Mouse (Mus musculus) heart, embryonic 16.5 days (tissue): Measurements from ENCODE around the gene Tsfm. TPM values are rescaled to one million over a fixed set of nuclear protein-coding genes. Genes with fewer than 3 reads are reported as not detected.
A peak's percentile ranks its signal among the peaks of the same experiment; 100 is the strongest.

Experiments
- ATAC-seq: fragments of 200-750 bp; cut with Nextera tagmentation; replicated peaks from 2 replicates; pipeline ENCODE4 v1.8.0; 2017; ENCODE audit warnings: moderate number of reproducible peaks; ENCODE audit not compliant: insufficient read depth, low FRiP score; ENCODE audit errors: extremely low read depth
- H3K27ac ChIP-seq: fragments of 300-500 bp; sonication (generic); 2 replicates; pipeline ENCODE4 v1.5.1; 2014; ENCODE audit warnings: mild to moderate bottlenecking, low read length, control low read depth, moderate library complexity
- H3K27me3 ChIP-seq: fragments of 300-500 bp; sonication (generic); 2 replicates; pipeline ENCODE4 v1.6.1; 2014; ENCODE audit warnings: low read length, mixed read lengths; ENCODE audit not compliant: control insufficient read depth, insufficient read depth
- H3K36me3 ChIP-seq: fragments of 300-500 bp; sonication (generic); 2 replicates; pipeline ENCODE4 v1.6.1; 2014; ENCODE audit not compliant: control insufficient read depth, insufficient read depth
- H3K4me1 ChIP-seq: fragments of 300-500 bp; sonication (generic); 2 replicates; pipeline ENCODE4 v1.6.1; 2014; ENCODE audit warnings: low read length, mixed read lengths; ENCODE audit not compliant: control insufficient read depth, insufficient read depth
- H3K4me2 ChIP-seq: fragments of 300-500 bp; sonication (generic); 2 replicates; pipeline ENCODE4 v1.6.1; 2014; ENCODE audit warnings: low read depth, mild to moderate bottlenecking, control low read depth, low read length
- H3K4me3 ChIP-seq: fragments of 300-500 bp; sonication (generic); 2 replicates; pipeline ENCODE4 v1.5.1; 2014; ENCODE audit warnings: mild to moderate bottlenecking, control low read depth, low read length
- H3K9ac ChIP-seq: fragments of 300-500 bp; sonication (generic); 2 replicates; pipeline ENCODE4 v1.6.1; 2014; ENCODE audit warnings: low read length, control low read depth
- H3K9me3 ChIP-seq: fragments of 300-500 bp; sonication (generic); replicated peaks from 2 replicates; pipeline ENCODE4 v1.6.1; 2016; ENCODE audit warnings: low read length; ENCODE audit not compliant: control insufficient read depth
- WGBS: fragments of 180-500 bp; shearing (Covaris S2); extraction: QIAGEN DNeasy Blood & Tissue Kit; methylation state at CpG from one replicate; pipeline ENCODE4 v1.1.7; 2014; 5-methylcytosine and 5-hydroxymethylcytosine counted together
- polyA plus RNA-seq: library from polyadenylated mRNA; unstranded; fragments of >200 nt; fragmentation: Nextera tagmentation; extraction: Ambion mirVana; gene quantifications from 2 replicates; pipeline ENCODE4 v1.2.1, GENCODE M21; 2015

Gene Tsfm
- polyA plus RNA-seq, 1 experiment from 2014 or later, result 89.3 TPM

- peaks cover 87% of the 10 kb centered on the region for H3K4me1 ChIP-seq
- peak overlapping the region; percentile 17 for H3K4me3 ChIP-seq
- 19% methylated on average over 4 of the region's 4 CpGs for WGBS
- ATAC-seq, result peak; percentile 82
- H3K4me2 ChIP-seq, result peak overlapping the region; percentile 39
- H3K27me3 ChIP-seq, result no peaks in the 10 kb centered on the region
- no peaks in the 10 kb centered on the region for H3K9me3 ChIP-seq
- H3K27ac ChIP-seq, result peak overlapping the region; percentile 92
- peaks cover 3% of the 10 kb centered on the region; the same call in 1 of the 2 replicates for H3K36me3 ChIP-seq
- peak overlapping the region; percentile 35 for H3K9ac ChIP-seq
Measured at GRCm38 (mm10) chr10:126986541-126986961, 44.1 kb downstream of the Tsfm start.

GRCm38 (mm10) chr10:126985579-126985978, 45.1 kb downstream of the Tsfm start:
- H3K9me3 ChIP-seq, result no peaks in the 10 kb centered on the region
- H3K27ac ChIP-seq, result peak overlapping the region; percentile 92
- peak overlapping the region; percentile 35; the same call in 1 of the 2 replicates for H3K9ac ChIP-seq
- peaks cover 91% of the 10 kb centered on the region for H3K4me1 ChIP-seq
- ATAC-seq, result no peak
- H3K4me2 ChIP-seq, result peak overlapping the region; percentile 29; the same call in 1 of the 2 replicates
- 87% methylated on average over 9 of the region's 9 CpGs for WGBS
- no peaks in the 10 kb centered on the region for H3K27me3 ChIP-seq
- H3K36me3 ChIP-seq, result no peaks in the 10 kb centered on the region
- H3K4me3 ChIP-seq, result no peak overlapping the region

- H3K27me3 ChIP-seq, result no peaks in the 10 kb centered on the region
- H3K9ac ChIP-seq, result peak overlapping the region; percentile 45
- peak overlapping the region; percentile 82 for H3K4me2 ChIP-seq
Measured at GRCm38 (mm10) chr10:126985127-126985526, 45.5 kb downstream of the Tsfm start.

GRCm38 (mm10) chr10:126984189-126985004, 46.2 kb downstream of the Tsfm start:
- Histone ChIP-seq H3K27me3 (no peaks in the 10 kb centered on the region), H3K36me3 (no peaks in the 10 kb centered on the region), H3K4me1 (peaks cover 84% of the 10 kb centered on the region), H3K4me2 (peak overlapping the region; percentile 82), H3K9ac (peak overlapping the region; percentile 98), H3K27ac (peak overlapping the region; percentile 69), H3K9me3 (no peaks in the 10 kb centered on the region), H3K4me3 (no peak overlapping the region)
- ATAC-seq, result no peak
- WGBS, result 10% methylated on average over 5 of the region's 5 CpGs

More at GRCm38 (mm10) chr10:126985127-126985526, 45.5 kb downstream of the Tsfm start:
- Histone ChIP-seq H3K4me3 (no peak overlapping the region), H3K36me3 (no peaks in the 10 kb centered on the region), H3K9me3 (no peaks in the 10 kb centered on the region), H3K4me1 (peaks cover 87% of the 10 kb centered on the region), H3K27ac (peak overlapping the region; percentile 69)
- 67% methylated on average over 4 of the region's 4 CpGs for WGBS
- no peak for ATAC-seq

- Histone ChIP-seq H3K4me2 (peak overlapping the region; percentile 82), H3K4me3 (peak overlapping the region; percentile 79), H3K9ac (peak overlapping the region; percentile 98), H3K27ac (peak overlapping the region; percentile 69), H3K4me1 (peaks cover 77% of the 10 kb centered on the region), H3K36me3 (no peaks in the 10 kb centered on the region), H3K9me3 (no peaks in the 10 kb centered on the region), H3K27me3 (no peaks in the 10 kb centered on the region)
- no peak for ATAC-seq
- WGBS, result 21% methylated on average over 14 of the region's 14 CpGs
Measured at GRCm38 (mm10) chr10:126983193-126983725, 47.4 kb downstream of the Tsfm start.

GRCm38 (mm10) chr10:126981746-126982145, 48.9 kb downstream of the Tsfm start:
- H3K4me2 ChIP-seq, result peak overlapping the region; percentile 82
- peak overlapping the region; percentile 79 for H3K4me3 ChIP-seq
- H3K9ac ChIP-seq, result peak overlapping the region; percentile 98
- H3K27me3 ChIP-seq, result no peaks in the 10 kb centered on the region
- no peak for ATAC-seq
- peak overlapping the region; percentile 69 for H3K27ac ChIP-seq
- no peaks in the 10 kb centered on the region for H3K36me3 ChIP-seq
- H3K9me3 ChIP-seq, result no peaks in the 10 kb centered on the region
- WGBS, result 45% methylated on average over 3 of the region's 3 CpGs
- peaks cover 68% of the 10 kb centered on the region for H3K4me1 ChIP-seq

GRCm38 (mm10) chr10:126980933-126981530, 49.6 kb downstream of the Tsfm start:
- H3K4me3 ChIP-seq, result peak overlapping the region; percentile 79
- WGBS, result 15% methylated on average over 11 of the region's 11 CpGs

GRCm38 (mm10) chr10:126980221-126980932, 50.3 kb downstream of the Tsfm start:
- peak overlapping the region; percentile 79 for H3K4me3 ChIP-seq
- H3K9me3 ChIP-seq, result no peaks in the 10 kb centered on the region
- H3K4me2 ChIP-seq, result peak overlapping the region; percentile 82
- peaks cover 54% of the 10 kb centered on the region for H3K4me1 ChIP-seq
- H3K9ac ChIP-seq, result peak overlapping the region; percentile 98
- 4% methylated on average over 16 of the region's 16 CpGs for WGBS
- no peak for ATAC-seq
- H3K36me3 ChIP-seq, result no peaks in the 10 kb centered on the region
- H3K27ac ChIP-seq, result peak overlapping the region; percentile 97
- no peaks in the 10 kb centered on the region for H3K27me3 ChIP-seq

More at GRCm38 (mm10) chr10:126980933-126981530, 49.6 kb downstream of the Tsfm start:
- H3K9ac ChIP-seq, result peak overlapping the region; percentile 98
- no peak for ATAC-seq
- no peaks in the 10 kb centered on the region for H3K36me3 ChIP-seq
- peak overlapping the region; percentile 82 for H3K4me2 ChIP-seq
- H3K9me3 ChIP-seq, result no peaks in the 10 kb centered on the region
- peak overlapping the region; percentile 97 for H3K27ac ChIP-seq
- no peaks in the 10 kb centered on the region for H3K27me3 ChIP-seq
- peaks cover 61% of the 10 kb centered on the region for H3K4me1 ChIP-seq
